Mouse (Mus musculus) ES-E14 (cell line): ENCODE measurements around the gene Tex21. TPM values are rescaled to one million over a fixed set of nuclear protein-coding genes. Genes with fewer than 3 reads are reported as not detected.
A peak's percentile ranks its signal among the peaks of the same experiment; 100 is the strongest.

ENCODE experiments used
- DNase-seq: peaks from one replicate; pipeline ENCODE4 v3.0.0-alpha.2; 2013; ENCODE audit warnings: low read depth, low spot score
- H3K27ac ChIP-seq: 2 replicates; pipeline ENCODE4 v1.5.1; 2012; ENCODE audit warnings: low read depth, mild to moderate bottlenecking, low read length, moderate library complexity, mixed read lengths; ENCODE audit not compliant: poor library complexity, insufficient read depth, severe bottlenecking
- H3K36me3 ChIP-seq: 2 replicates; pipeline ENCODE4 v1.6.1; 2012; ENCODE audit warnings: mild to moderate bottlenecking, low read length, moderate library complexity, mixed read lengths; ENCODE audit not compliant: control insufficient read depth, poor library complexity, insufficient read depth, severe bottlenecking
- H3K4me1 ChIP-seq, 2 experiments: fragments of 150-350 bp in 1 of 2; sonication (generic) in 1 of 2; 2 replicates each; pipeline ENCODE4 v1.6.1; 2012; ENCODE audit warnings: low read length in 2 of 2, mild to moderate bottlenecking in 1 of 2, mixed read lengths in 1 of 2; ENCODE audit not compliant: control insufficient read depth in 2 of 2, insufficient read depth in 2 of 2, poor library complexity in 1 of 2
- H3K4me3 ChIP-seq, 2 experiments: fragments of 150-350 bp in 1 of 2; sonication (generic) in 1 of 2; 2 replicates each; pipeline ENCODE4 v1.5.1; 2012; ENCODE audit warnings: low read length in 2 of 2, low read depth in 1 of 2, mild to moderate bottlenecking in 1 of 2, mixed read lengths in 1 of 2; ENCODE audit not compliant: insufficient read depth in 1 of 2, poor library complexity in 1 of 2, severe bottlenecking in 1 of 2
- H3K9ac ChIP-seq: 2 replicates; pipeline ENCODE4 v1.6.1; 2012; ENCODE audit warnings: low read depth, mild to moderate bottlenecking, low read length, mixed read lengths; ENCODE audit not compliant: poor library complexity, insufficient read depth, severe bottlenecking
- H3K9me3 ChIP-seq: fragments of 150-350 bp; sonication (generic); 2 replicates; pipeline ENCODE4 v1.6.1; 2012; ENCODE audit warnings: low read depth, mild to moderate bottlenecking, low read length; ENCODE audit not compliant: control insufficient read depth, insufficient read depth
- CHD2 ChIP-seq: IDR thresholded peaks from 2 replicates; pipeline ENCODE4 v1.6.1; 2014; ENCODE audit warnings: mild to moderate bottlenecking, low read depth, low read length, inconsistent platforms
- HCFC1 ChIP-seq: IDR thresholded peaks from 2 replicates; pipeline ENCODE4 v1.6.1; 2012; ENCODE audit warnings: low read length, inconsistent platforms, borderline replicate concordance; ENCODE audit not compliant: insufficient read depth
- MAFK ChIP-seq: IDR thresholded peaks from 2 replicates; pipeline ENCODE4 v1.6.1; 2014; ENCODE audit warnings: mild to moderate bottlenecking, low read depth, low read length, inconsistent platforms; ENCODE audit not compliant: insufficient read depth
- ZC3H11A ChIP-seq: IDR thresholded peaks from 2 replicates; pipeline ENCODE4 v1.6.1; 2012; ENCODE audit warnings: low read depth, mild to moderate bottlenecking, inconsistent platforms, low read length, borderline replicate concordance
- ZNF384 ChIP-seq: IDR thresholded peaks from 2 replicates; pipeline ENCODE4 v1.6.1; 2012; ENCODE audit warnings: low read depth, low read length, inconsistent platforms
- in situ Hi-C, 2 experiments: fragments of 600-800 bp; cut with MboI; formaldehyde crosslinking; loops; one replicate each; pipeline ENCODE4 v1.15.1; 2025; ENCODE audit warnings: low sequenced_read_pairs in 2 of 2, inconsistent platforms in 1 of 2; ENCODE audit not compliant: unreplicated experiment in 2 of 2
- total RNA-seq: library from RNA; depleted of rRNA; stranded (reverse); fragments of 300-350 nt; gene quantifications from 2 replicates; pipeline ENCODE4 v1.2.3, GENCODE M21; 2012

Tex21 gene
- total RNA-seq, 1 experiment: 2.0 TPM

DNA sequence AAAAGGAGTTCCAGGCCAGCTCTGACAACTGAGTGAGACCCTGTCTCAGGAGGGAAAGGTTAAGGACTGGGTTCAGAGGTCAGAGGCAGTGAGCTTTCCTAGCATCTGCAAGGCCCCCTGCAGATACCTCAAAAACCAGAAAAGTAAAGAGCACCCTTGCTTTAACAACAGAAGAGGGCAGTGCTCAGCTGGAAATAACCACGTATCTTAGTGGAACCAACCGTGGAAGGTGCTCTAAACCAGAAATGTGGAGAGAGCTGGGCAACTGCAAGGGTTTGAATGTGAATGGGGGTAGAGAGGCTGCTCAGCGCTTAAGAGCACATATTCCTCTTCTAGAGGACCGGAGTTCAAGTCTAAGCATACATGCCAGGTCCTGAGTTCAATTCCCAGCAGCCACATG lies 46.2 kb downstream of the Tex21 start:
- Histone ChIP-seq H3K9me3 (no peaks in the 10 kb centered on the region), H3K27ac (no peak overlapping the region), H3K4me3 (no peak overlapping the region), H3K9ac (no peak overlapping the region), H3K4me1 (peaks cover 0 to 6% of the 10 kb centered on the region in 2 experiments; a peak in 1 of 4 replicates), H3K36me3 (no peaks in the 10 kb centered on the region)
- in situ Hi-C loops: no loop called here
- DNase-seq: no peak
- TF ChIP-seq CHD2: no peak
- no peak for TF ChIP-seq HCFC1
- TF ChIP-seq ZC3H11A: no peak
- no peak for TF ChIP-seq ZNF384
- TF ChIP-seq MAFK: no peak

DNA sequence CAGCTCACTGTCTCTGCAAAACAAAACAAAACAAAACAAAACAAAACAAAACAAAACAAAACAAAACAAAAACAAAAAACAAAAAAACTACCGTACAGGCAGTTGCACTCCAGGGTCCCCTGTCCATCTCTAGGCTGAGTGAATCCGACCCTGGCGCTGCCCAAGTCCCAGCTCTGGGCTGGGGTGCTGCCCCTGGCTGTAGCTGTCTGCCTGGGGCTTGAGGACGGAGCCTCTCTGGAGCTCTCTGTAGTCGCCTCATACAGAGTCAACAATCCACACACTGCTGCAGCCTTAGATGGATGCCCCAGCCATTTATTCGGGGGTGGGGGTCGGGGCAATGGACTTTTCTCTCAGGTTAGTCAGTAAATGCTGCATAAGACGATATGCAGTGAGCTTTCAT lies 49.5 kb downstream of the Tex21 start:
- Histone ChIP-seq H3K9ac (no peak overlapping the region), H3K4me3 (peak overlapping the region in 1 of 2 experiments; percentile 46; a peak in 1 of 4 replicates)
- in situ Hi-C loops: loop anchor here (10.0 to 25.0 kb wide), 3 partner anchors 182 to 410 kb away; no protein-coding TSS in a partner anchor

DNA sequence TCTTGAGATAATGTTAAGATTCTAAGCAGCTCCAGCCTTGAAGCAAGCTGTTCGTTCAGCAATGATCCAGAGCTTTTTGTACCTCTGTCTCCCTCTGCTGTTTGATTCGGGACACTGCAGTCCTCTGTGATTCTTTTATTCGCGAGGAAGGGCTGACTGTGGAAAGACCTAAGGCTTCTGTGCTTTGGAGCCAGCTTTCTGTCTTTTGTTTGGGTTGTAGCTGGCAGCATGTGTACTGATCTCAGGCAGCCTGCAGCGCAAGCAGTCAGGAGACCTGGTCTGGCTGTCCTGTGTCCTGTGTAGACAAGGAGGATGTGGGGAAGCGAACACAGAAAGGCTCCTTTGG lies 49.9 kb downstream of the Tex21 start:
- Histone ChIP-seq H3K36me3 (no peaks in the 10 kb centered on the region), H3K27ac (no peak overlapping the region), H3K4me3 (peak overlapping the region in 1 of 2 experiments; percentile 46; a peak in 2 of 4 replicates), H3K4me1 (peaks cover 0 to 6% of the 10 kb centered on the region in 2 experiments; a peak in 1 of 4 replicates), H3K9ac (no peak overlapping the region), H3K9me3 (no peaks in the 10 kb centered on the region)
- no peak for DNase-seq
- in situ Hi-C loops: loop anchor here (10.0 to 25.0 kb wide), 3 partner anchors 182 to 409 kb away; no protein-coding TSS in a partner anchor
- TF ChIP-seq MAFK: no peak
- peak; percentile 72 for TF ChIP-seq ZC3H11A
- TF ChIP-seq ZNF384: no peak
- TF ChIP-seq HCFC1: no peak

More for the DNA sequence above, 49.5 kb downstream of the Tex21 start:
- no peak for TF ChIP-seq ZNF384
- no peak for TF ChIP-seq CHD2
- TF ChIP-seq ZC3H11A: no peak
- TF ChIP-seq MAFK: no peak
- no peak for TF ChIP-seq HCFC1
- Histone ChIP-seq H3K27ac (no peak overlapping the region), H3K36me3 (no peaks in the 10 kb centered on the region), H3K9me3 (no peaks in the 10 kb centered on the region), H3K4me1 (peaks cover 0 to 6% of the 10 kb centered on the region in 2 experiments; a peak in 1 of 4 replicates)
- DNase-seq: no peak

DNA sequence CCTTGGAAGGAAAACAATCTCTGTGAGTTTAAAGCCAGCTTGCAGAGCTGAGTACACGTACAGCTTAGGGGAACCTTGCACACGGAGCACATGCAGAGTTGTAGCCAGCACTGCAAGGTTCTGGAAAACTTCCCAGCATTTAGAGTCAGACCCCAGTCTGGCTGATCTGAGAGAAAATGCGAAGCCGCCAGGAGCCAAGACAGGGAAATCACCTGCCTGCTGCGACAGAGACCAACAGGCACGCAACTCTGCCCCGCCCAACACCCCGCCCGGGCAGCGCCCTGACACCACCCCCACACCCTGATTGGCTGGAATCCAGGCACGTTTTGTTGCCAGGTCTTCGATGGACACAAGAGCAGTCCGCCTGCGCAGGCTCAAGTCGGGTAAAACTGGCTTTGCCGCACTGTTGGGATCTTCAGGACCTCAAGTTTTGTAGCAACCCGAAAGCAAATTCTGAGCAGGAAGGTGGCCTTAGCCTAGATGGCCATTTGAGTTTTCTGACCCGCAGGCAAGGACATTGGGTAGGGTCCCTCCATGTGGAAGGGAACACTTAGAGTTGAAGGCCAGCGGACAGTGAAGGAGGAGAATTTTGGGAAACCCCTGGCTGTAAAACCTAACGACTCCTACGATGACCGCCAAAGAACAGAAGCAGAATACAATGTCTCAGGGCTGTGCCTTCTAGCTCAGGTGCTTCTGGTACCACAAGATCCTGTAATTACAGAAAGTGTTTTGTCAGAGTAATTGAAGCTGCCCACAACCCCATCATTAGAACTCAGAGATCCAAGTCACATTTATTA lies 50.4 kb downstream of the Tex21 start:
- in situ Hi-C loops: loop anchor here (10.0 to 25.0 kb wide), 3 partner anchors 181 to 409 kb away; no protein-coding TSS in a partner anchor
- Histone ChIP-seq H3K9me3 (no peaks in the 10 kb centered on the region), H3K9ac (peak overlapping the region; percentile 48; the same call in 1 of the 2 replicates), H3K27ac (no peak overlapping the region), H3K36me3 (no peaks in the 10 kb centered on the region), H3K4me1 (peaks cover 0 to 6% of the 10 kb centered on the region in 2 experiments; a peak in 1 of 4 replicates), H3K4me3 (peak overlapping the region; percentile 31 to 41)
- no peak for DNase-seq
- TF ChIP-seq HCFC1 (no peak), CHD2 (no peak), ZNF384 (no peak), MAFK (no peak), ZC3H11A (no peak)
